Mouse (Mus musculus): Measurements from ENCODE around the gene Serpinf2.

GRCm38 (mm10) chr11:75486601-75487285, 47.4 kb upstream of the Serpinf2 start, which contains the start of gene Prpf8:
- TF ChIP-seq CTCF (conservative IDR thresholded peaks at IDR 0.05; ENCODE audit: insufficient read depth, insufficient read length, low read depth, low read length) (no peak), POLR2A (IDR thresholded peaks at IDR 0.05; ENCODE audit: low read depth, low read length) (peak; percentile 70)

Measured in kidney, adult 2 months (tissue).